Mouse (Mus musculus) adrenal gland, postnatal 4 days (tissue): Measurements from ENCODE around the gene Grin2a. TPM values are rescaled to one million over a fixed set of nuclear protein-coding genes. Genes with fewer than 3 reads are reported as not detected.

Source experiments
- DNase-seq, 2 experiments: peaks; one replicate each; pipeline ENCODE4 v3.0.0; 2021 to 2022; ENCODE audit warnings: low spot score in 2 of 2, mixed read lengths in 2 of 2
- total RNA-seq, 2 experiments: library from RNA; stranded (reverse); gene quantifications; 2 replicates each; pipeline ENCODE4 v1.2.3; 2021

Grin2a gene
- total RNA-seq, 2 experiments from 2014 or later = 2.9 TPM

DNA sequence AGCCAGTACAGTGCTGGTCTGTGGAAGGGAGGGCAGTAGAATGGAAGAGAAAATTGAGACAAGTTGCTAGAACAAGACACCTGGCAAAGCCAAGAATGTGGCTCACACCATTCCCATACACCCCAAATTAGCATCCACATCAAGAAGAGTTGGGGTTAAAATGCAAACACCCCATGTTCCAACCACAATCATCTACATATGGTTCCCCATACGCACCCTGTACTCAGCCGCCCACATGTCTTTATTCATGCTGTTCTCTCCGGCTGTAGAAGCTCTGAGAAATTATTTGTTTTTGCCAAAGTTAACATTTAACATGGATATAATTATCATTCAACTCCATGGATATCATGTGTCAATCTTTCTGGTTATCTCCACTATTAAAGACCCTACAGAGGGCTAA is 22.7 kb downstream of the Grin2a start:
- DNase-seq = no peak

DNA sequence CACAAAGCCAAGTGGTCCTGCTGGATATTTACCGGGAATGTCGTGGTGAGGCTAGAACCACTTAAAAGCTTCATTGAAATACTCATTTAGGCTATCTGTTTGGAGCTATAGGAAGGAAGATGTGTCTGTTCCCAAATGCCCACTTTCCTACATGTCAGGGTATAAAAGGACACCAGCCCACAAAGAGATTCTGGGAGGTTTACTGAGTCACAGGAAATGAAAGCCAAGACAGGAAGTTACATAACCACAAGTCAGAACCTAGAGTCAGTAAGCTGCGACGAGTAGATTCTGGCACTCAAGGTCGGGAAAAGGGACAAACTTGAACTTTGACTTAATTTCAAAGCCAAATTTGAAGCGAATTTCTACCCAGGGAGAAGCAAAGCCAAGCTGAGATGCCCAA is 30.9 kb downstream of the Grin2a start:
- no peak for DNase-seq

DNA sequence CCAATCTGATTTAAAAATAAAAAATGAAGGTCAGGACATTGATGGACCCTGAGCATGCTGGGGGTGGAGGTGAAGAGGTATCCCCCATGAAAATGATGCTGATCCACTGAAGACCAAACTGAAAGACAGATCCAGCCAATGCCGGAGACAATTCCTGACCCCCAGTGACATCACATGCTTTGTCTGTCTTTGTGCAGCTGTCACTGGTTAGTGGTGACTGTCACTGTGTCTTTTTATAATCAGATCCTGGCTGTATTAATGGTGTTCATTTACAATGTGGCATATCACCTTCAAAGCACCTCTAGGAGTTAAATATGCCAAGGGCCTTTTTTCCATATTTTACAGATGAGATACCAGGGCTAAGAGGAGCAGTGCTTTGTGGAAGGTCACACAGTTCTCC is 32.9 kb downstream of the Grin2a start:
- DNase-seq = no peak

DNA sequence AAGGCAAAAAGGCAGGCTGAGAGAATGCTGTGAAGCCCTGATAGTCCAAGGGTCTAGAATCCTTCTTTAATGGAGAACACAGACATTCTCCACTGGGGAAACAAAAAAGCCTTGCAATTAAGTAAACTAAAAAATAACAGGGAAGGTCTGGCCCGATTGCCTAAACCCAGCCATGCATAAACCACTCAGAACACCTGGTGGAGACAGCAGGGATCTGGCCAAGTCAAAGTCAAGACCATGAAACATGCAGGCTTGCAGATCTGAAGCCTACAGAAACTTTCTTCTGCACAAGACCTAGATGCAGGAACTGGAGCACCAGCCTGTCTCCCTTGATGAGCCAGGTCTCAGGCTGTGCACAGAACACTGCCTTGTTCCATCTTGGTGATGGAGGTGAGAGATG is 36.0 kb downstream of the Grin2a start:
- no peak for DNase-seq

DNA sequence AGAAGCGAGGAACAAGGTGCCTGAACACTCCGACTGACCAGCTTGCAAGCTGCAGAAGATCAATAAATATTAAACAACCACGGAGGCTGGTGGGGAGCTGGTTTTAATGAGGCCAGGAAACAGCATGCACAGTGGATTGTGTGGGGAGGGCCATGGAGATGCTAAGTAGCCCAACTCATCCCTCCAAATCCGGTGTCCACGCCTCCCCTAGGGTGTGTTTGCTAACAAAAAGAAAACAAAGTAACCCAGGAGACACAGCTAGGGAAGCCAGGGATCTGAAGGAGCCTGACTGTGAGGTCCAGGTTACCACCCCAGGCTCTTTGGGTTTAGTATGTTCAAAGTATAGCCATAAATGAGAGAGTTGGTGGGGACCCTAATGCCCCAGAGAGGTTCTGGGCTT is 41.1 kb downstream of the Grin2a start:
- no peak for DNase-seq

DNA sequence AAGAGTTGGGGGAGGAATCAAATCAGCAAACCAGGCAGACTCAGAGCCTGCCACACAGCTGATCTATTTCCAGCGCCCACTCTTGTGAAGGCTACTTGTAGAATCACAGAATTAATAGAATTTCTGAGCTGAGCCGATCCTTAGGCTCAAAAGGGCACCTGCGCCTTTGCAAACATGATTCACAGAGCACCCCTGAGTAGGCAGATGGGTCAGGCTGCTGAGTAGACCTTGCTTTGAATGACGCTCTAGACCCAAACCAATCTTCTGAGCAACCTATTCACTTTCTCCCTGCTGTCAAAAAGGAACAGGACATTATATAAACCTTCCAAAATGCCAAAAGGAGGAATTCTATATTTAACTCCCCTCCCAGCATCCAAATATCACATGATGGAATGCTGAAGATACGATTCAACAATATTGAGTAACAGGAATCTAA is 41.9 kb downstream of the Grin2a start:
- no peak for DNase-seq

DNA sequence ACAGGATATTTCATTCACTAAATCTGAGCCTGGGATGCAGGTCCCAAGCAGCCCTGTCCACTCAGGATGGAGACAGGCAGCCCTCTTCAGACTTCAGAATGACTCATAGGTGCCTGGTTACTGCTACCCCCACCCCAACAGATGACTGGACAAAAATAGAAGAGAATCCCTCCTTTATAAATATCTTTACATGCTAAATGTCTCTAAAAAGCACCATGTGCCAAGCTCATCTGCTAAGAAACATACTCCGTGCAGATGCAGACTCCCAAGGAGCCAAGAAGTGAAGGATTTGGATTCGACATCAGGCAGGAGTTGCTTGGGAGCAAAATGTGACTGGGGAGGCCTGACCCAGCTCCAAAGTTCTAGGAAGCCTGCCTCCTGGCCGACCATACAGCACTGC is 46.1 kb downstream of the Grin2a start:
- DNase-seq = no peak

DNA sequence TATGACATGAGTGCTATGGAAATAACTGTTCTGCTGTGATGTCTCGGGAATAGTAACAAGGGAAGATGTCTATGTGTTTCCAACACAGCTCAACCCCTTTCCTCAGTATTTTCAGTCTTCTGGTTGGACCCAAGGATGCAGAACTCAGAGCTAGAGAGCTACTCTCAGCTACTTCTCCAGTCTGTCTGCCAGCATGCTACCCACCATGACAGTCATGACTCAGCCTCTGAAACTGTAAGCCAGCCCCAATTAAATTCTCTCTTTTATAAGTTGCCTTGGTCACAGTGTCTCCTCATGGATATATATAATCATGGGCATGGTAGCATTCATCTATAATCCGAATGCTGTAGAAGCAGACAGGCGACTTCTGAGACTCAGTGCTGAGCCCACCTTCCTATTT is 47.9 kb downstream of the Grin2a start:
- no peak for DNase-seq

DNA sequence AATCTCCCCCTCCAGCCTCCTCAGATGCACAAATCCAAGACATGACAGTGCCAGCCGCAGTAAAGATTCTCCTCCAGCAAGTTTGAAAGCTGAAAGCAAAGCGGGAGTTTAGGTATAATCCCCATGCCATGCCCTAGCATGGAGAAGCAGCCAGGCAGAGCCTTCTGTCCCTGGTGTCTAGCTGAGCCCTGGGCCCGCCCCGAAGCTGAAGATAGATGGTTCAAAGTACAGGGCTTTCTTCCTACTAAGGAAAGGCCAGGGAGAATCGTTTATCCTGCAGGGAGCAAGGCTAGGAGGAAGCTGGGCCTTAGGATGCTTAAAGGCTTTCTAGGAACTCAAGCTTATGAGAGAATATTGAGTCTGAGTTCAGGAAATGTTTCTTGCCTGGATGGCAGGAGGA is 50.5 kb downstream of the Grin2a start:
- no peak for DNase-seq

DNA sequence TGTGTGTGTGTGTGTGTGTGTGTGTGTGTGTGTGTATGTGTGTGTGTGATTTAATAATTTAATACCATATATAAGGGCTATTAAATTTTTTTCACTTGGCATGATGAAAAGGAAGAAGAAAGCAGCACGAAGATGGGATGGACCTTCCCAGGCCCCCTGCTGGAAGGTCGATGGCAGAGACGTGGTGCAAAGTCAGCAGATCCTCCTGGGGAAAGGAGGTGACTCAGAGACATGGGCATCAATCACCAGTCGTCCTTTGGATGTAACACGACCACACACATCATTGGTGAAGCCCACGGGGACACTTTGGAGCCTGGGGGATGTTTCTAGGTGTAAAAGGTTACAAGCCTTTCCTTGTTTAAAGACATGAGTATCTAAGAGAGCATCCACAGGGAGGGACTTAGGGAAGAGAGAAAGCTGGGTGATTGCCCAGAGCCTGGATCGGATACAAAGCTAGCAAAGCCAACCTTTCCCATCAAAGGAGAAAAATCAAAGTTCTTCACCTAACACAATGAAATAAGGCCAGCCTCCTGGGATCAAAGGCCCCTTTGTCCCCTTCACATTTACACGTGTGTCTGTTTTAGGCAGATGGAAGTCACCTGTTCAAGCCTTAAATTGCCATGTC is 53.9 kb downstream of the Grin2a start:
- no peak for DNase-seq

DNA sequence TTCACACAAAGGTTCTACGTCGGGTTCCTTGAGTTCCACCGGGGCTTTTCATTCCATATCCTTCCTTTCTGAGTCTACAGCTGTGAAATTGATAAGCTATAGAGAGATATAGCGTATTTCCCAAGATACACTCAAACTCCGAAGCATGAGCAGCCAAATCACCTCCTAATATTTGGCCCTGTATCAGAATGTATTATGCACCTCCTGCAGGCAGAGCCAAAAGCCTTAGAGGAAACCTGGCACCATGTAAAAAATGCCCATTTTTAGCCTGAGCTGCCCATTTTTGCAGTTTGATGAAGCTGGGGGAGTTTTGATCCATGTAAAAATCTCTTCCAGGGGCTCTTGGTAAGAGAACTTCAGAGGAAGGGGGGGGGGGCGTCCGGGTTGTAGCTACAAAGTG is 54.6 kb downstream of the Grin2a start:
- DNase-seq = no peak

DNA sequence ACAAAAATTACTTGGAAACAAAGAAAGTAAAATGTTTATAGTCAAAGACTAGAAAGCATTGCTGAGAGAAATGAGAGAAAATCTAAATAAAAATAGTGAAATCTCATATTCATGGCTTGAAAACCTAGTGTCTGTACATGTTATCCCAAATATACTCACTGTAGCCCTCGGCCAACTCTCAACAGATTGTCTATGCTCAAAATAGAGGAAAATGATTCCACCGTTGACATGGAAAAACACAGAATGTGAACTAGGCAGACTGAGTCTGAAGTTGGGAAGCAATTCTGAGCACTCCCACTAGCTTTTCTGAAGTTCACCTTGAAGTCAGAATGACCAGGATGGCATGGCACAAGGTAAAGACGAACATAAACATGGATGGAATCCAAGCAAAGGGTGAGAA is 84.7 kb downstream of the Grin2a start:
- no peak for DNase-seq

DNA sequence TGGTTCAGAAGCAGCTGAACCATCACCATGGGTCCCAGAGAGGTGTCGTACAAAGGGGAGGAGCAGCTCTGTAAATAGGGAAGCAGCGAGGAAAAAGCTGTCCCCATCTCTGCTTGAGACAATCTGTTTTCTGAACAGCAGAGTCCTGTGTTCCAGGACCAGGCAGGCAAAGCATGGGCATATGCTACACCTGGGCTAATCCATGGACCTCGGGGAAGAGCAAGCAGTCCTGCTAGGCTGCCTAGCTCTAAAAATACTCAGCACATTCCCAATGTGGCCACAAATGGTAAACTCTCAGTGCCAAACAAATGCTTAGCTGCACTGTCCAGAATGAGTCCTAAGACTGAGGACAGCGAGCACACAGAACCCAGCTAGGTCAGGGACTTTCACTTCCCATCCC is 86.1 kb downstream of the Grin2a start:
- DNase-seq = no peak

DNA sequence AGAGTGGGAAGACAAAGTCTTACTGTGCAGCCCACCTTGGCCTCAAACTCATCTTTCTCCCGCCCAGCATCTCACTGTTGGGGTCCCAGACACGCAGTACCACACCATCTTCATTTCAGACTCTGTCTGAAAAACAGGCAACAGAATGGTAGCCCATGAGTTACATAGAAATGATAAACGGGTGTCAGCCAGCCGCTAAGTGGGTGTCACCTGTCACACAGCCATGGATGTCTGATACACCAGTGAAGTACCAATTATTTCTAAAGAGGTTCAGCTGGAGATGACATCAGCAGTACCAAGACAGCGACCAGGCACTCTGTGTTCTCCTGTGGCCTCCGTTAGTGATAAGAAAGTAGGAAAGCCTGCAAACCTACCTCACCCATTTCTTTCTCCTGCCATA is 90.9 kb downstream of the Grin2a start:
- no peak for DNase-seq

DNA sequence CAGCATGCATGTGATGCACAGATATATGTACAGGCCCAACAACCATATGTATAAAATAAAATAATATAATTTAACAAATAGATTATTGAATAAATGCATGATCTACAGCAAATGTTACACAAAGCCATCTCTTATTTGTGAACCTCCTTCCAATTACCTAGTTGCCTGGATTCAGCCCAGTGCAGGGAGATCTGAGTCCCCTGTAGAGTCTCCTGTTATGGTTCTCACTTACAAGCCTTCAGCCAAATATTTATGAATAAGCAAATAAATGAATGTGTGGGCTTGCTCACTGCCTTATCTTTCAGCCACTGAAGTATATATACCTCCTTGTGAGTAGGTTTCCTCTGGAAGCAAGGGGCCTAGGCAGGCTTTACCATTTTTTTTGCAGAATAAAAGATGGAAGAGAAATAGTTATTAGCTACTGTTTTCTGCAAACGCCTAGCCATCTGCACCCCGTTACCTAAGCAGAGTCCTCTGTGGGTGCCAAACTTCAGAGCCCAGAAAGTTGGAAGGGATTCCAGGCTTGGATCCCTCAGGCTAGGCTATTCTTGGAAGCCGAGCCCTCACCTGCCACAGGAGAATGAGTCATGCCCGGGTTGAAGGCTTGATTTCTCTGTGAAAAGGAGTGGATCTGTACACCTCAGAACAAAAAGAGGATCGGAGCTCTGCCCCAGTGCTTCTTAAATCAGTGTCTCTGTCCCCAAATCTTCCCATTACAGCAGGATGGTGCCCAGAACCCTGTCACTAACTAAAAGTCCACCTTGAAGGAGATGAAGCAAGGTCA is 92.5 kb downstream of the Grin2a start:
- no peak for DNase-seq

DNA sequence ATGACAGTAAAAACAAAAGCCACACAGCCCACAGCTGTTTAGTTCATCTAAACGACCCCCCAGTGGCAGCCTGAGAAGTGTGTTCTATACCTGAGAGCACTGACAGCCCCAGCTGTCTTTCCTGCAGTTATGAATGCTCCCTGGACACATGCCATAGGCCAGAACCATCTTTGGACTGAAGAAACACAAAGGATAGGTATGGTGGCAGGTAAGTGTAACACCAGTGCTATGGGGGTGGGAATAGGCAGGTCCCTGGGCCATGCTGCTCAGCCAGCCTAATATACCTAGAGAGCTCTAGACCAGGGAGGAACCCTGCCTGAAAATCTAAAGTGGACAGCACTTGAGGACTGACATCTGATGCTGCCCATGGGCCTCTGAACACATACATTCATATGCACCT is 93.9 kb downstream of the Grin2a start:
- DNase-seq = no peak

DNA sequence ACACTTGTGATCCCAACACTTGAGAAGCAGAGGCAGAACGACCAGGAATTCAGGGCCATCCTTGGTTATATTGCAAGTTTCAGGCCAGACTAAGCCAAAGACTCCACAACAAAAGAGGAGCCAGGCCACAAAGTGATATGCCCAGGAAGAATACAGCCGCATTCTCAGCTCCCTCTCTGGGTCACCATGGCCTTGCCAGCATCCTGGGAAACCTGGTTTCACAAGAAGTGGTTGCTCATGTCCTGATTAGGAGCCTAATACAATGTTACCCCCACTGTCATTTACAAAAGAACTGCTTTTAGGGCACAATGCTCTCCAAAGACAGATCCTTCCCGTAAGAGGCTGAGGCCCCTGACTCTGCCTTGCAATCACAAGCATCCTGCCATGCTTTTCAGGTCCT is 94.4 kb downstream of the Grin2a start:
- no peak for DNase-seq

DNA sequence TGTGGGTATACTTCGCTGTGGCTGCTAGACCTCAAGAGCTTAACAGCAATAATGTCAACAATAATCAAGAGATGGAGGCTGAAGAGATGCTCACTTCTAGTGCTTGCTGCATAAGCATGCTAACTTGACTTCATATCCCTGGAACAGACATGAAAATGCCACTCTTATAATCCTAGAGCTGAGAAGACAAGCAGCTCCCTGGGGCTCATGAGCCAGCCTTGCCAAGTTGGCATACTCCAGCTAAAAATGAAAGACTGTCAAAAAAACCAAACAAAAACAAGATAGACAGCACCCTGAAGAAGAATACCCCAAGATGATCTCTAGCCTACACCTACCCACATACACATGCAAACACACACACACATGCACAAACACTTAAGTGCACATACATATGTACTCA is 95.2 kb downstream of the Grin2a start:
- DNase-seq = no peak

DNA sequence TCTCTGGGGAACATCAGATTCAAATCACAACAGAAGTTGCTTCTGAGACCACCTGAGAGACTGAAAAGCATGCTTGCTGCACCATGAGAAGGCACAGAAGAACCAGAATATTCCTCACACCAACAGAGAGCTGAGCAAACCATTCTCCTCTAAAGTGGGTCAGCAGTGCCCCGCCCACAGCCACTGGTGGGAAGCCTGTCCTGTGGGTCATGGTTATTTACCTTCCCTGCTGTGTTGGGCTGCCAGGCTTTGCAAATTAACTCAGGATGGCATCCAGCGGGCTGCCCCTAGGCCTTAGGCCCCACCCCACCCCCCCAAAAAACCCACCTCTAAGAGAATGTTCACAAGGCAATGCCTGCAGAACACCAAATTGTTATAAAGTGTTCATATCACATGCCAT is 96.2 kb downstream of the Grin2a start:
- no peak for DNase-seq

DNA sequence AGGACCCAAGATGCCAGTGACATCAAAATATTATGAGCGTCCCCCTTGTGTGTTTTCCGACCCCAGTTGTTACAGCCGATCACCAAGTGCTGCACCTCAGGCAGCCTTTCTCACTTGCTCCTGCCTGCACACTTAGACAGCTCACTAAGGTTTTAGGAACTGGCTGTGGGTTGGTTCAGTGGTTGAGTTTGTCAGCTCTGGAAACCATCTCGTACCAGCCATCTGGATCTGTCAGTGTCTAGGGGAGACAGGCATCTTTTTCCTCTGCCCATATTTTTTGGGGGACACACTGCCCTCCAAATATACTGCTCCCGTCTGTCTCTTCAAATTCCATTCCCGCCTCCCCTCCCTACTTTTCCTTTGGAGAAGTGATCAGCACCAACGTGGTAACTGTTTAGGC is 99.8 kb downstream of the Grin2a start:
- no peak for DNase-seq

DNA sequence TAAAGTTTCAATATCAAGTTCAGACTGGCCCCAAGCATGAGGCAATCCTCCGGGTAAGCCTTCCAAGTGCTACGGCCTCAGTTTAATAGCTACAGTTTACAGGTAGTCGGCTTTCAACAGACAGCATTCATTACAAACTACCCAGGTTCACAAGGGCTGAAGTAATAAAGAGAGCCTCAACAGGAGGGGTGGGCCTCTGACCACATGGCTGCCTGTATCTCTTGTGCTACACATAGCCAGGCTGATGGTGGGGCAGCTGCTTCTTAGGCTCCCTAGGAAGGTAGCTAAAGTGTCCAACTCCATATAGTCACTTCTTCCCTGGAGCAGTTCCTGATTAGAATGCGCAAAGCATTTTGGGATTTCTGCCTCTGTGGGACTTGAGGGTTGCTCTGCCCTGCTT is 109.2 kb downstream of the Grin2a start:
- no peak for DNase-seq

DNA sequence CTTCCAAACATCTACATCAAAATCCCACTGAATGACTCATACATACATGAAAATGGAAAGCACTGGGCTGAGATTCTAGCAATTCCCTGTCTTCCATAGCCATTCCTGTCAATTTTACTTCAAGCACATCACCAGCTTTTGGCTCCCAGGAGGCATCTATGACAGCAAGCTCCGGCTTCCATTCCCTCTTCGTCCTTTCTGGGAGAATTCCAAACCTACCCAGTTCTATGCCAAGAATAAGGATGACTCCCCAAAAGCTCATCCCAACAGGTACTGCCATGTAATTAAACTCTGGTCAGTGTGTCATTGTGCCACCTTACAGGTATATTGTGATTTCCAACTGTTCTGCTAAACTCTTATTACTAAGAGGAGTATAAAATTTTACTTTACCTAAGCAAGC is 111.2 kb downstream of the Grin2a start:
- no peak for DNase-seq

DNA sequence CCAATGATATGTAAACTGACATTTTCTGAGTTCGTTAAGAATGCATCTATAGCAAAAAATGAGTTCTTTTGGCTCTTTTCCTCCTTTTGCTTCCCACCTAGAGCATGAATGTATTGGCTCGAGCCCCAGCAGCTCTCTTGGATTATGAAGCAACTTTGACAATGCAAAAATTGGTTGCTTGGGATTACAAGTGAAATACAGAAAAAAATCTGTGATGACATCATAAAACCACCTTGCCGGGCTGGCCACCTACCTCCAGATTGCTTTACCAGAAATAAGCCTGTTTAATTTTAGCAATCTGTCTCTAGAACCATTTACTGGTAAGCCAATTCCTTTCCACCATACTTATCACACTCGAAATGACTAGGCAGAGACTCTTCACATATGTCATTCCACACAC is 112.9 kb downstream of the Grin2a start:
- no peak for DNase-seq
